Mouse (Mus musculus) liver, adult 2 months (tissue): ENCODE measurements around the gene Gpsm2.

Source experiments
- CTCF ChIP-seq: fragments of 200-500 bp; IDR thresholded peaks from 2 replicates; pipeline ENCODE4 v1.5.1; 2011; ENCODE audit warnings: low read depth, low read length, control low read depth
- POLR2A ChIP-seq: fragments of 200-500 bp; IDR thresholded peaks from 2 replicates; pipeline ENCODE4 v1.6.1; 2011; ENCODE audit warnings: low read length, control low read depth; ENCODE audit not compliant: insufficient read depth; ENCODE audit errors: extremely low read depth

DNA sequence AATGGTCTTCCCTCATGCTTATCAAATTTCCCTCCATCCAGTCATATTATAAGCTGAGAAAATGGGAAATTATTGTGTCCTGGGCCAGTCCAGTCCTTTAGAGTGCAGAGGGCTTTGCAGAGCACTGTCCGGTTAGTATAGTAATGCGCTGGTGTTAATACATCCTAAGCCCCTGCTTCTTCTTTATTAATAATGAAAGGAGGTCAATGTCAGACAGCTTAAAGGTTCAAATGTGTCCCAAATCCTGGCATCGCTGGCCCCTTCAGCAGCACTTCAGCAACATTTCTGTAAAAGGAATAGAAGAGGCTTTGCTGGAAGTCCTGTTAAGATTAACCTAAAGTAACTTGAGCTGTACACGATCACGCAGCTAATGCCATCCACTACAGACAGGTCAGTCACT lies 10.8 kb downstream of the Gpsm2 start:
- no peak for TF ChIP-seq POLR2A
- TF ChIP-seq CTCF: no peak
